Mouse (Mus musculus): ENCODE measurements around the gene Maml1.
A peak's percentile ranks its signal among the peaks of the same experiment; 100 is the strongest.

Maml1 gene

GRCm38 (mm10) chr11:50223783-50224662 lies 68.1 kb downstream of the Maml1 start:
- peak; percentile 53 for DNase-seq (ENCODE audit: extremely low read depth, low read depth)

DNA sequence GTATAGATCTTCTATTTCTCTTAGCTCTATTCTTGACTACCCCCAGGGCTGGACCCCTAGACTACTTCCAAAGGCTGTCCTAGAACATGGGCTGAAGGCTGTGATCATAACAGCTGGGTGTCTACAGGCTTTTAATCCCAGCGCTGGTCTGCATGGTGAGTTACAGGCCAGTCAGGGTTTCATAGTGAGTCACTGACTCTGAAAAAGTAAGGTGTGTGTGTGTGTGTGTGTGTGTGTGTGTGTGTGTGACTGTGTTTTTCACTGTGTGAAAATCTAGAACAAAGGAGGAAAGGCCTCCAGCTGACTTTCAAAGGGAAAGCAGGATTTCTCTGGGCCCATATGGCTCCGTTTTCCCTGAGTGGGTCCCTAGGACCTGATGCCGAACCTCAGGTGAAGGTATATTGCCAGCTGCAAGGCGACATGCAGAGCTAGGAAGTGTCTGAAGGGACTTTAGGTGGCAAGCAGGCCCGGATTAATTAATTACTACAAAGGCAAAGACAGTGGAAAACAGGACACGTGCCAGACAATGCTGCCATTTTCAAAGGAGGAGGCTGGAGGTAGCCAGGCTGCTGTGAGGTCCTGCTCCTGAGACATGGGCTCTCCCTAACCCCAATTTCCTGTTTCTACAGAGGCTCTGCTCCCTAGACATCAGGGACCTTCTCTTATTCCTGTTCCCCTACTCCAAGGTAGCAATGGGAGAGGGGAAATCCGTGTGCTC lies 69.4 kb downstream of the Maml1 start:
- DNase-seq (ENCODE audit: extremely low read depth, low read depth), result no peak

DNA sequence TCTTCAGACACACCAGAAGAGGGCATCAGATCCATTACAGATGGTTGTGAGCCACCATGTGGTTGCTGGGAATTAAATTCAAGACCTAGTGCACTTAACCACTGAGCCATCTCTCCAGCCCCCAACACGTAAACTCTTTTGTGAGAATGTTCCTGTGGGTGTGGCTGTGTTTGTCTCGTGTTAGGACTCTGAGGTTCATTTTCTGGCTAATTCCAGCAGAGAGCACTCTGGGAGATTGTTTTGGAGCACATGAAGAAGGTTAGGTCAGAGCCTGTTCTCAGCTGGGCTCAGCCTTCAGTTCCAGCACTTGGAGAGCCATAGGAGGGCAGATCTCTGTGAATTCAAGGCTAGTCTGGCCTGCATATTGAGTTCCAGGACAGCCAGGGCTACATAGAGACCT lies 72.3 kb downstream of the Maml1 start:
- DNase-seq (ENCODE audit: extremely low read depth, low read depth), result no peak

- no peak for DNase-seq (ENCODE audit: extremely low read depth, low read depth)
Measured at GRCm38 (mm10) chr11:50217811-50218210, 74.3 kb downstream of the Maml1 start.

DNA sequence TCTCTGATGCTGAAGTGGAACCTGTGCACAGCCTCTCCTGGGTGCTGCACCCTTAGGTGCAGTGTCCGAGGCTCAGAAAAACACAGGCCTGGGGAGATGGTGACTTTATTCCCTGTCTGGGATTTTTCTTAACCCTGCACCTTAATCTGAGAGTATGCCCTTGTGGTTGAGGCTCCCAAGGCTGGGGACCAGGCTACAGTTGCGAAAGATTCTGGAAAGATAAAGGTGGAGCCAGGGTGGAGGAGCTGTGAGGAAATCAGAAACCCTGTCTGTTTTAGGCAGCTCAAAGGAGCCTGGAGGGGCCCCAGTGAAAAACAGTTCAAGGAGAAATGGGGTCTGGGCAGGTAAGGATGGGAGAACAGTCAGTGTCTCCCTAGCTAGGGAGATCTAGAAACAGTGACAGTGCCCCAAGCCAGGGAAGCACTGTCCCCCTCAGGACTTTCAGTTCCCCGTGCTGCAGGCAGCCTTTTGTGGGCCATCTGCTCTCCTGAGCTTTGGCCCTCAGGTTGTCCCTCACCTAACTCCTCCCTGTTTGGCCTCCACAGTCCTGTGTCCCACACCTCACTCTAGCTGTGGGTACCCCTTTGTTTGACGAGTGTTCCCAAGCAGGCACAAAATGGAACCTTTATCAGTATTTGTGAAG lies 75.3 kb downstream of the Maml1 start:
- DNase-seq (ENCODE audit: extremely low read depth, low read depth), result no peak

- no peak for DNase-seq (ENCODE audit: extremely low read depth, low read depth)
Measured at GRCm38 (mm10) chr11:50215633-50216032, 76.5 kb downstream of the Maml1 start.

DNA sequence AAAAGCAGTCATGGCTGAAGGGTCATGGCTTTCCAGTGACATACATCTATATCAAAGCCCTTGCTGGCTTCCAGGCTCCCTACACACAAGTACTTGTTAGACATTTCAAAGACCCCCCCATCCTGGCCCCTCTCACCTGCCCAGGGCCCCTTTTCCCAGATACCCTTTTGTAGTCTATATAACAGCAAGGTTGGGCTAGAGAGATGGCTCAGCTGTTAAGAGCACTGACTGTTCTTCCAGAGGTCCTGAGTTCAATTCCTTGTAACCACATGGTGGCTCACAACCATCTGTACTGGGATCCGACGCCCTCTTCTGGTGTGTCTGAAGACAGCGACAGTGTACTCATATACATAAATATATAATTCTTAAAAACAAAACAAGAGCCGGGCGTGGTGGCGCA lies 77.5 kb downstream of the Maml1 start:
- DNase-seq (ENCODE audit: extremely low read depth, low read depth), result no peak

DNA sequence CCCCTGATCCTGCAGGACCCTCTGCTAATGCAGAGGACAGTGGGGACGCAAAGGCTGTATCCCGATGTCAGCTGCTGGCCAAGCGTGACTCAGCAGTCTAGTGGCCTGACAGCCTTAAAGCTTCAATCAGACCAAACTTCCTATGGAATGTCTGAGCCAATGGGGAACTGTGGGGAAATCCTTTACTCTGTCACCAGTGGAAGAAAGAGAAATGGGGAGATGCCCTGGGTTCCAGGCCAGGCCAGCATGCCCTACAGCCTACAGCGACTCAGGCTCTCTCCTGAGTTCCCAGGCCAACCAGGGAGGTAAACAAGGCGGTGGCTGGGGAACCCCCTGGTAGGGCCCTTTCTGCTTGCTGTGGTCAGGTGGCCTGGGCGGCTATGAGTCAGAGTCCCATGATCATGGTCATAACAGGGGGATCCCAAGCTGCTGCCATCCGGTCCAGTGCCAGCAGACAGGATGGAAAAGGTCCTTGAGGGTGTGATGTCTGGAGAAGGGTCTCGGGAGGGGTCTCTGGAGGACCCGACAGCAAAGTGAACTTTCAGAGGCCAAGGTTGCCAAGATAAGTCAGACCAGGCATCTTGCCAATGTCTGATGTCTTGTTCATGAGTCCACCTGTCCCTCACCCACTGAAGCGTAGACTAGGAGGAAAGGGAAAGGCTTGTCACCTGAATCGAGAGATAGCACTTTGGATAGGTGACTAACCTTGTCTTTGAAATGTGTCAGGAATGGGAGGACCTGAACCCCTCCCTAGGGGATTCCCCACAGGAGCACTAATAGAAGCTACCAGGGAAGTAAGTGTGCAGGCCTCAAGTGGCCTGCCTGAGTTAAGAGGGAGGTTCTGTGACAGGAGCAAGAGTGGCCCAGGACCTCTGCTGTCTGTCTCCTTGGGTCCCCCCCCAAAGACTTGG lies 79.0 kb downstream of the Maml1 start:
- no peak for DNase-seq (ENCODE audit: extremely low read depth, low read depth)

DNA sequence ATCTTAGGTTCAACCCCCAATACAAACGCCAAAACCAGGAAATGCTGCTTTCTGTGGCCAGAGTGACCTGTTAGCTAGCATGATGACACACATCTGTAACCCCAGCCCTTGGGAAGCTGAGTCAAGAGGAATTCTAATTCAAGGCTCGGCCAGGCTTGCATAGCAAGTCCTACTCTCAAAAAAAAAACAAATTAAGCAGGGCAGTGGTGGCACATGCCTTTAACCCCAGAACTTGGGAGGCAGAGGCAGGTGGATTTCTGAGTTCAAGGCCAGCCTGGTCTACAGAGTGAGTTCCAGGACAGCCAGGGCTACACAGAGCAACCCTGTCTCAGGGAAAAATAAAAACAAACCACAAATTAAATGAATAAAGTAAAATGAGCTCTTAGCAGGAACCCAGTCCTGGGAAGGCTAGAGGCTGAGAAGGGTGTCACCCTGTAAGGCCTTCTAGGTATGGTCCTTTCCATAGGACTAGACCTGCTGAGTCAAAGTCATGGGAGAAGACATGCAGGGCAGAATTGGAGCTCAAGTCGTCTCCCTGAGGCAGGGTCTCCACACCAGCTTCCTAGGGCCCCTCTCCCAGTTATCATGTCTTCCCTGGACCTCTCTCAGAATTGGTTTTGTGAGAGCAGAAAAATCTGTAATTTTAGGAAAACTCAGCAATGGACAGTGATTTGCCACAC lies 79.9 kb downstream of the Maml1 start:
- no peak for DNase-seq (ENCODE audit: extremely low read depth, low read depth)

- no peak for DNase-seq (ENCODE audit: extremely low read depth, low read depth)
Measured at GRCm38 (mm10) chr11:50211322-50212059, 80.6 kb downstream of the Maml1 start.

DNA sequence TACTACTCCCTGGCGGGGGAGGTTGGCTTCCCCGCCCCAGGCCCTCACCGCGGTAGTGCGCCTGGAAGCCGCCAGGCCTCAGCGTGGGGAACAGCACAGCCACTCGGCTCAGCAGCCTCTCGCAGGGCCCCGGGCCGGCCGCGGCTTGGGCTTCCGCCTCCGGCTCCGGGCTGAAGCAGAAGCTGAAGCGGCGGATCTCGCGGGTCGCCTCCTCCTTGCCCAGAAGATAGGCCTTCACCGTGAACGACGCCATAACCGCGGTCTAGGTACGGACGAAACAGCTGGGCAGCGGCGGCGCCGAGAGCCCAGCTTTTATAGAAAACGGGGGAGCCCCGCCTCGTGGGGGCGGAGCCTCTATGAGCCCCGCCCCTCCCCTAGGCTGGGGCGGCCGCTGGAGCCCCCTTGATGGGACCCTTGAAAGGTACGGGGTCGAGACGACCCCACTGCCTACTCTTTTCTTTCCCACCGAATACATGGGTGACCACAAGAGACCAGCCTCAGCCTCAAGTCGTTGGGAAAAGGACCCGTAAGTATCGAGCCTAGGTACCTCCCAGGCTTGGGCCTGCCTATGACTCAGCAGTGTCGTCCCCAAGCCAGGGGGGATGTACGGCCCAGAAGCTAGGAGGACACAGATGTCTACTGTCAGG lies 81.5 kb downstream of the Maml1 start, which contains the start of the genes Sqstm1 and Mgat4b:
Sqstm1 (minus strand) TSS at position 323 of the 647 bp plus-strand sequence.
Mgat4b (plus strand) TSS at position 386 of the 647 bp plus-strand sequence.
- peak; percentile 57 for DNase-seq (ENCODE audit: extremely low read depth, low read depth)

- peak; percentile 87 for DNase-seq (ENCODE audit: extremely low read depth, low read depth)
Measured at GRCm38 (mm10) chr11:50210101-50210504, 82.0 kb downstream of the Maml1 start.

DNA sequence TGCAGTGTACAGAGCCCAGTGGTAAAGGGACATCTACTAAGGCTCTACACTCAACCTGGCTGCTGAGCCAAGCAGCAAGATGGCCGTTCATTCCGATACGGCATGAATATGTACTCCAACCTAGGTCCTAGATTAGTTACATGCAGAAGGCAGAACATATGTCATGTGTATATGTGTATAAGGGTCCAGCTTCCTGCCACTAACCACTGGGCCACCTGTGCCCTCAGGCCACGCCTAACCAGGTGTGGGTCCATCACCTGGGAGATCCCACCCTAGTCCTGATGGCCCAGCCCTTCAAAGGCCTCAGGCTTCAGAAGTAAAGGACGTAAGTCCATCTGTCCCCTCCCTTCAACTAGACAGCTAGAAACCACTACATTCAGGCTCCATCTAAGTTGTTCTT lies 84.1 kb downstream of the Maml1 start:
- DNase-seq (ENCODE audit: extremely low read depth, low read depth), result no peak

GRCm38 (mm10) chr11:50207344-50207743 lies 84.8 kb downstream of the Maml1 start:
- no peak for DNase-seq (ENCODE audit: extremely low read depth, low read depth)

- DNase-seq (ENCODE audit: extremely low read depth, low read depth), result no peak
Measured at GRCm38 (mm10) chr11:50206037-50206436, 86.1 kb downstream of the Maml1 start.

Measured in MEL-GATA-1-ER (cell line).